Mouse (Mus musculus) ES-E14 (cell line): Measurements from ENCODE around the gene Rpl24.

Source experiments
- CHD2 ChIP-seq: IDR thresholded peaks from 2 replicates; pipeline ENCODE4 v1.6.1; 2014; ENCODE audit warnings: mild to moderate bottlenecking, low read depth, low read length, inconsistent platforms
- HCFC1 ChIP-seq: IDR thresholded peaks from 2 replicates; pipeline ENCODE4 v1.6.1; 2012; ENCODE audit warnings: low read length, inconsistent platforms, borderline replicate concordance; ENCODE audit not compliant: insufficient read depth
- MAFK ChIP-seq: IDR thresholded peaks from 2 replicates; pipeline ENCODE4 v1.6.1; 2014; ENCODE audit warnings: mild to moderate bottlenecking, low read depth, low read length, inconsistent platforms; ENCODE audit not compliant: insufficient read depth
- ZNF384 ChIP-seq: IDR thresholded peaks from 2 replicates; pipeline ENCODE4 v1.6.1; 2012; ENCODE audit warnings: low read depth, low read length, inconsistent platforms

GRCm38 (mm10) chr16:55950462-55950861, 15.6 kb upstream of the Rpl24 start:
- no peak for TF ChIP-seq ZNF384
- no peak for TF ChIP-seq MAFK
- no peak for TF ChIP-seq CHD2
- TF ChIP-seq HCFC1 = no peak
